Mouse (Mus musculus) forebrain, embryonic 10.5 days (tissue): ENCODE measurements around the gene Snph. TPM values are rescaled to one million over a fixed set of nuclear protein-coding genes. Genes with fewer than 3 reads are reported as not detected.

Experiments
- DNase-seq: peaks from one replicate; pipeline ENCODE4 v3.0.0-alpha.2; 2017; ENCODE audit warnings: low spot score; ENCODE audit errors: extremely low spot score
- H3K27ac ChIP-seq: fragments of 300-500 bp; sonication (generic); 2 replicates; pipeline ENCODE4 v1.5.1; 2016; ENCODE audit warnings: mild to moderate bottlenecking
- H3K27me3 ChIP-seq: fragments of 300-500 bp; sonication (generic); 2 replicates; pipeline ENCODE4 v1.6.1; 2016; ENCODE audit warnings: mild to moderate bottlenecking; ENCODE audit not compliant: poor library complexity, severe bottlenecking
- H3K36me3 ChIP-seq: fragments of 300-500 bp; sonication (generic); replicated peaks from 2 replicates; pipeline ENCODE4 v1.6.1; 2016; ENCODE audit warnings: mild to moderate bottlenecking, moderate library complexity
- H3K4me1 ChIP-seq: fragments of 300-500 bp; sonication (generic); 2 replicates; pipeline ENCODE4 v1.6.1; 2016
- H3K4me3 ChIP-seq: fragments of 300-500 bp; sonication (generic); 2 replicates; pipeline ENCODE4 v1.5.1; 2016; ENCODE audit warnings: mild to moderate bottlenecking, moderate library complexity
- H3K9me3 ChIP-seq: fragments of 300-500 bp; sonication (generic); 2 replicates; pipeline ENCODE4 v1.6.1; 2016; ENCODE audit warnings: mild to moderate bottlenecking, moderate library complexity
- WGBS: fragments of 180-500 bp; shearing (Covaris S2); methylation state at CpG from one replicate; pipeline ENCODE4 v1.1.7; 2016; 5-methylcytosine and 5-hydroxymethylcytosine counted together
- polyA plus RNA-seq: library from polyadenylated mRNA; unstranded; fragments of >200 nt; fragmentation: Nextera tagmentation; extraction: Ambion mirVana; gene quantifications from 2 replicates; pipeline ENCODE4 v1.2.1, GENCODE M21; 2016

The Snph gene
- 0.90 and 1.1 TPM in 2 replicates for polyA plus RNA-seq

DNA sequence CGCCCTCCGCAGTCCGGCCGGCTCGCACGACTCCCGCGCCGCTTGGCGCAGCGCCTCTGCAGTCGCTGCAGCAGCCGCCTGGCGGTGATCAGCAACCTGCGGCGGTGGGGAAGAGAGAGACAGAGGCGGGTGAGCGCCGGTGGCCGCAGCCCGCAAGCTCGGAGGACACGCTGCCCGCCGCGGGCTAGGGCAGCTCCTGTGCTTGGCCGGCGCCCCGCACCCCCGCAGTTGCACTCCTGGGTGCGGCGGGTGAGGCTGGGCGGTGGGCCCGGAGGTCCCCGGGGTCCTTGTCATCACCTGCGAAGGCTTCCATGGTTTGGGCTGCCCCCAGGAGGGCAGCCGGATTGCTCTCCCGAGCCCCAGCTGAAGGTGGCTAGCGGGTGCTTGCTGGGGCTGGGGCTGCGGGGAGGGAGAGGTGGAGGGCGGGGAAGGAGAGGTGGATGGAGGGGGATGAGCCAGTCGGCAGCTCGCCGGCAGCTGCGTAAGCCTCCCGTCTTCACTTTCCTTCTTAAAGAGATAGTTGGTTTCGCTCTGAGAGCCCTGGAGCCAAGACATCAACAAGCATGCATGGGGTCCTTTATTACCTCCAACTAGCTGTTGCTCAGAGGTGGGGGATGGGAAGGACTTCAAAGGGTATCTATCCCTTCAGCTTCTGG is at the start of gene Snph:
TSS of gene Snph (minus strand) at position 435 of the 656 bp plus-strand sequence.
- WGBS = under 1% methylated on average over 47 of the region's 47 CpGs
- H3K36me3 ChIP-seq = no peaks in the 10 kb centered on the region
- H3K27ac ChIP-seq = peak within 1 kb of the TSS; percentile 75
- peaks cover 20% of the 10 kb centered on the region for H3K4me1 ChIP-seq
- no peaks in the 10 kb centered on the region for H3K9me3 ChIP-seq
- H3K4me3 ChIP-seq = peak within 1 kb of the TSS; percentile 61
- peak; percentile 64 for DNase-seq
- peaks cover 51% of the 10 kb centered on the region for H3K27me3 ChIP-seq

GRCm38 (mm10) chr2:151676234-151676633 is 43.8 kb upstream of the Snph start:
- H3K36me3 ChIP-seq = no peaks in the 10 kb centered on the region
- H3K27ac ChIP-seq = no peak overlapping the region
- no peak for DNase-seq
- no peaks in the 10 kb centered on the region for H3K9me3 ChIP-seq
- no peaks in the 10 kb centered on the region for H3K4me1 ChIP-seq
- 68% methylated on average over 2 of the region's 2 CpGs for WGBS
- H3K4me3 ChIP-seq = no peak overlapping the region
- no peaks in the 10 kb centered on the region for H3K27me3 ChIP-seq

- H3K27me3 ChIP-seq = peaks cover 18% of the 10 kb centered on the region
- H3K36me3 ChIP-seq = no peaks in the 10 kb centered on the region
- H3K27ac ChIP-seq = no peak overlapping the region
- 86% methylated on average over 1 of the region's 1 CpGs for WGBS
- DNase-seq = no peak
- peaks cover 7% of the 10 kb centered on the region for H3K4me1 ChIP-seq
- peaks cover 9% of the 10 kb centered on the region; the same call in 1 of the 2 replicates for H3K9me3 ChIP-seq
- no peak overlapping the region for H3K4me3 ChIP-seq
Observed at GRCm38 (mm10) chr2:151670968-151671329, 38.6 kb upstream of the Snph start.

DNA sequence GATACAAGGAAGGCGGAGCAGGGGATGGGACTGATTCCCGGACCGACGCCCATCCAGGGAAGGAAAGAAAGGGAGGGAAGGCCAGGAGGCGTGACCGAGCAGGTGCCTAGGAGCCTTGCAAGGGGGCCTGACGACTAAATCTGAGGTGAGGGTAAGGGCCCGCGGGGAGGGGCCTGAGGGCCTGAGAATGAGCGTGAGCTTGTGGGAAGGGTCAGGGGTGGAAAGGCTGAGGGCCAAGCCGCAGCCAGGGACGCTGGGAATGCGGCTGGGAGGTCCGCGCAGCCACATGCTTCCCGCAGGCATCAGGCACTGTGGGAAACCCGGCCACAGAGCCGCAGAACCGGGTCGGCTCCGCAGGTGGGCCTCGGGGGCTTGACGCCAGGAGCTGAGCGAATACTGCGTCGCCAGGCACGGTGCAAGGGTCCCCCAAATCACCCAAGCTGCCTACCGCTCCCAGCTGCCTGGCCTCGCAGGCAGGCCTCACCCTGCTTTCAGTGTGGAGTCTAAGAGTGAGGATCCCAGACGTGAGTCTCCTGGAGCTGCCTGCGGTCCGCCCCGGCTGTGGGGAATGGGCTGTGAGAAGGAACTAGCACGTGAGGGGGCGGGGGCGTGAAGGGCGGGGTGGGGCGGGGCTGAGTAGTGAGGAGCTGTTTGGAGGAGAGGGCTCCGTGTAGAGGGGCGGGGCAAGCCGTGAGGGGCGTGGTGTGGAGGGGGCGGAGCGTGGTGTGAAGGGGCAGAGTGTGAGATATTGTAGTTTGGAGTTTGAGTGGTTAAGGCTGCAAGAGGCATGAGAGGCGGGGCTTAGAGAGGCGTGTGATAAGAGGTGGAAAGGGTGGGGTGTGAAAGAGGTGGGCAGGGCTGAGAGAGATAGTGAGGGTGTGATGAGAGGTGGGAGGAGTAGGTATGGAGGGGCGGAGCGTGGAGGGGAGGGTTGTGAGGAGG is 37.9 kb upstream of the Snph start:
- no peak for DNase-seq
- H3K27ac ChIP-seq = no peak overlapping the region
- H3K9me3 ChIP-seq = peaks cover 9% of the 10 kb centered on the region; the same call in 1 of the 2 replicates
- H3K4me3 ChIP-seq = peak overlapping the region; percentile 25
- peaks cover 7% of the 10 kb centered on the region for H3K4me1 ChIP-seq
- peaks cover 18% of the 10 kb centered on the region for H3K27me3 ChIP-seq
- H3K36me3 ChIP-seq = no peaks in the 10 kb centered on the region
- WGBS = 39% methylated on average over 47 of the region's 48 CpGs

- Histone ChIP-seq H3K9me3 (peaks cover 9% of the 10 kb centered on the region; the same call in 1 of the 2 replicates), H3K4me1 (peaks cover 7% of the 10 kb centered on the region), H3K36me3 (no peaks in the 10 kb centered on the region), H3K4me3 (no peak within 1 kb of the TSS), H3K27me3 (peaks cover 18% of the 10 kb centered on the region), H3K27ac (no peak within 1 kb of the TSS)
- 81% methylated on average over 3 of the region's 3 CpGs for WGBS
- no peak for DNase-seq
Observed at GRCm38 (mm10) chr2:151668433-151668832, 36.0 kb upstream of the Snph start, which contains the start of gene Rad21l. Rad21l (minus strand) TSS chr2:151668533.

- Histone ChIP-seq H3K27ac (no peak overlapping the region), H3K36me3 (no peaks in the 10 kb centered on the region), H3K4me3 (no peak overlapping the region), H3K4me1 (no peaks in the 10 kb centered on the region), H3K9me3 (no peaks in the 10 kb centered on the region), H3K27me3 (no peaks in the 10 kb centered on the region)
- no peak for DNase-seq
- WGBS = 80% methylated on average over 1 of the region's 1 CpGs
Observed at GRCm38 (mm10) chr2:151652053-151652452, 19.7 kb upstream of the Snph start.

- Histone ChIP-seq H3K9me3 (no peaks in the 10 kb centered on the region), H3K36me3 (no peaks in the 10 kb centered on the region), H3K4me3 (no peak overlapping the region), H3K27ac (no peak overlapping the region), H3K27me3 (peaks cover 35% of the 10 kb centered on the region), H3K4me1 (peaks cover 17% of the 10 kb centered on the region)
- DNase-seq = no peak
- 70% methylated on average over 2 of the region's 2 CpGs for WGBS
Observed at GRCm38 (mm10) chr2:151636015-151636402, 3.6 kb upstream of the Snph start.

- H3K4me3 ChIP-seq = no peak overlapping the region
- H3K36me3 ChIP-seq = no peaks in the 10 kb centered on the region
- H3K27me3 ChIP-seq = peaks cover 40% of the 10 kb centered on the region
- no peak for DNase-seq
- H3K27ac ChIP-seq = no peak overlapping the region
- no peaks in the 10 kb centered on the region for H3K9me3 ChIP-seq
- 72% methylated on average over 9 of the region's 9 CpGs for WGBS
- H3K4me1 ChIP-seq = peaks cover 18% of the 10 kb centered on the region
Observed at GRCm38 (mm10) chr2:151635362-151636014, 3.1 kb upstream of the Snph start.

DNA sequence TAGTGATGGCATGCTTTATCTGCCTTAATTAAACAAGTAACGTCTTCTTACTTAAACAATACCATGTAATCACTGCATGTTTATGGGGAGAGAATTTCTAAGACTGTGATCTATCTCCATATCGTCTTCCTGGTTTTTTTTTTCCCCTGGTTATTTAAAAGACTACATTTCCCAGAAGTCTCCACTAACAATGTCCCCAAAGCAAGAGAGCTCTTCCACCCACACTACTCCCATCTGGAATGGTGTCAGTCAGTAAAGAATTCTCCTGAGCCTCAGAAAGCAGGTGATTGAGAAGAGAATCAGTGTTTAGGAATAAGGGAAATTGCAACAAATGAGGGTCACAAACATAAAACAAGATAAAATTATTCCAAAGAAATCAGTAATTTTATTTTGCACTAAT is 2.5 kb upstream of the Snph start:
- Histone ChIP-seq H3K4me3 (no peak overlapping the region), H3K27ac (no peak overlapping the region), H3K9me3 (no peaks in the 10 kb centered on the region), H3K27me3 (peaks cover 46% of the 10 kb centered on the region), H3K4me1 (peaks cover 20% of the 10 kb centered on the region), H3K36me3 (no peaks in the 10 kb centered on the region)
- DNase-seq = no peak
- WGBS = 46% methylated on average over 2 of the region's 2 CpGs

GRCm38 (mm10) chr2:151632982-151633381 is 589 bp upstream of the Snph start:
- H3K27ac ChIP-seq = no peak overlapping the region
- WGBS = 30% methylated on average over 5 of the region's 5 CpGs
- no peaks in the 10 kb centered on the region for H3K9me3 ChIP-seq
- no peak for DNase-seq
- H3K27me3 ChIP-seq = peaks cover 51% of the 10 kb centered on the region
- H3K4me3 ChIP-seq = peak overlapping the region; percentile 61; the same call in 1 of the 2 replicates
- peaks cover 20% of the 10 kb centered on the region for H3K4me1 ChIP-seq
- no peaks in the 10 kb centered on the region for H3K36me3 ChIP-seq

- H3K27ac ChIP-seq = peak overlapping the region; percentile 75
- H3K4me1 ChIP-seq = peaks cover 20% of the 10 kb centered on the region
- H3K27me3 ChIP-seq = peaks cover 51% of the 10 kb centered on the region
- no peaks in the 10 kb centered on the region for H3K36me3 ChIP-seq
- no peaks in the 10 kb centered on the region for H3K9me3 ChIP-seq
- DNase-seq = no peak
- 2% methylated on average over 22 of the region's 22 CpGs for WGBS
- peak overlapping the region; percentile 61 for H3K4me3 ChIP-seq
Observed at GRCm38 (mm10) chr2:151631406-151632158, 811 bp downstream of the Snph start.

DNA sequence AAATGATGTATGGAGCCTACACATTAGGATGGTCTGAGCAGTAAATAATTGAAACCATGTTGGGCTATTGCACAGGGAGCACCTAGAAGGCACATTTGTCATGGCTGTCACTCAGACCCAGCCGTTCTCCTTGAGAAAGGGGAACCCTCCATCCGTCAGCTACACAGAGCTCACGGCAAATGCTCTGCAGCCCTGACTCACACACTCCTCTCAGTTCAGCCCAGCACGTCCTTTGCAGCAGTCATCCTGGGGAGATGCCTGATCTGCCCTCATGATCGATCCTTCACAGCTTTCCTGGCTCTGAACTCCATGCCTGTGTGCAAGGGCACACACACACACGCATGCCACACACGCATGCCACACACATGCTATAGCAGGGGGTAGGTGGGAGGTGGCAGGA is 3.1 kb downstream of the Snph start:
- H3K4me1 ChIP-seq = peaks cover 20% of the 10 kb centered on the region
- DNase-seq = no peak
- no peaks in the 10 kb centered on the region for H3K36me3 ChIP-seq
- WGBS = 78% methylated on average over 7 of the region's 7 CpGs
- H3K9me3 ChIP-seq = no peaks in the 10 kb centered on the region
- H3K27me3 ChIP-seq = peaks cover 49% of the 10 kb centered on the region
- H3K4me3 ChIP-seq = no peak overlapping the region
- H3K27ac ChIP-seq = no peak overlapping the region
